22 mouse cellular contexts compared by ENCODE assay signal in genomic region chr12:44859454-44859853, GRCm38 (mm10).
A peak's percentile ranks its signal among the peaks of the same experiment; 100 is the strongest.
DNase-seq lines count a peak whose midpoint lies in the region; ATAC-seq and TF ChIP-seq lines count a peak whose summit lies in the region.
"Had no signal": no experiment of that assay in that cellular context is flagged by ENCODE, and none has a peak within 500 bp of the region (broad histone marks: within the 10 kb centered on the region; RNA-seq: fewer than 3 reads in every experiment).

No protein-coding gene starts in this region.

- no peak overlapping the region for H3K4me2 ChIP-seq in embryonic facial prominence, embryonic 13.5 days
- H3K4me2 ChIP-seq: embryonic facial prominence, embryonic 15.5 days; lung, embryonic 15.5 days; midbrain, embryonic 13.5 days; neural tube, embryonic 13.5 days; stomach, embryonic 15.5 days had no signal

- no peak for DNase-seq in embryonic facial prominence, embryonic 10.5 days (ENCODE audit: low spot score)
- peak; percentile 9 for DNase-seq in kidney, adult 2 months
- DNase-seq in kidney, adult 8-10 months, result no peak
- peak; percentile 40 for DNase-seq in heart, postnatal 25 days (ENCODE audit: low spot score)
- no peak for DNase-seq in spleen, postnatal 36 days (ENCODE audit: low spot score in 2 of 2)
- no peak for DNase-seq in right cerebral cortex, postnatal 14 days
- DNase-seq: adrenal gland, postnatal 10 days; cerebellum, postnatal 14 days; kidney, adult 11 months; kidney, postnatal 10 days; layer of hippocampus, postnatal 36 days; thymus, adult 18-20 months; thymus, postnatal 4 days had no signal

- no peak for TF ChIP-seq CTCF in kidney, adult 2 months (conservative IDR thresholded peaks at IDR 0.05; ENCODE audit: insufficient read depth, insufficient read length, low read depth, low read length)

- no peaks in the 10 kb centered on the region; the same call in 1 of the 2 replicates for H3K4me1 ChIP-seq in embryonic facial prominence, embryonic 13.5 days
- no peaks in the 10 kb centered on the region for H3K4me1 ChIP-seq in embryonic facial prominence, embryonic 10.5 days
- H3K4me1 ChIP-seq in kidney, adult 2 months (ENCODE audit: control insufficient read depth, insufficient read depth, low read length), result no peaks in the 10 kb centered on the region
- H3K4me1 ChIP-seq in brown adipose tissue, adult 24 weeks (ENCODE audit: control insufficient read depth, insufficient read depth, insufficient read length, low read length), result peaks cover 12% of the 10 kb centered on the region
- H3K4me1 ChIP-seq: embryonic facial prominence, embryonic 15.5 days; stomach, embryonic 15.5 days had no signal

- no peaks in the 10 kb centered on the region for H3K36me3 ChIP-seq in embryonic facial prominence, embryonic 13.5 days
- no peaks in the 10 kb centered on the region for H3K36me3 ChIP-seq in embryonic facial prominence, embryonic 10.5 days (replicated peaks)
- no peaks in the 10 kb centered on the region for H3K36me3 ChIP-seq in kidney, adult 2 months (ENCODE audit: control insufficient read depth, insufficient read depth, low read length)
- H3K36me3 ChIP-seq: embryonic facial prominence, embryonic 15.5 days; hindbrain, embryonic 10.5 days; lung, embryonic 15.5 days; midbrain, embryonic 13.5 days; neural tube, embryonic 13.5 days; stomach, embryonic 15.5 days had no signal

- ATAC-seq in embryonic facial prominence, embryonic 13.5 days (ENCODE audit: insufficient number of reproducible peaks, insufficient read depth, low FRiP score, low TSS enrichment, low read depth), result peak; percentile 32; the same call in 1 of the 2 replicates
- ATAC-seq: activated CD4-positive, CD25-positive, alpha-beta regulatory T cell, adult 4 months; midbrain, embryonic 13.5 days had no signal

- H3K27me3 ChIP-seq in embryonic facial prominence, embryonic 13.5 days, result no peaks in the 10 kb centered on the region
- no peaks in the 10 kb centered on the region for H3K27me3 ChIP-seq in embryonic facial prominence, embryonic 10.5 days (replicated peaks; ENCODE audit: low read depth, poor library complexity, severe bottlenecking)
- H3K27me3 ChIP-seq in kidney, adult 2 months (replicated peaks; ENCODE audit: control insufficient read depth, insufficient read depth, low read length), result no peaks in the 10 kb centered on the region
- H3K27me3 ChIP-seq: embryonic facial prominence, embryonic 15.5 days; lung, embryonic 15.5 days; midbrain, embryonic 13.5 days; neural tube, embryonic 13.5 days; stomach, embryonic 15.5 days had no signal

- no peak overlapping the region for H3K9ac ChIP-seq in embryonic facial prominence, embryonic 13.5 days
- H3K9ac ChIP-seq: embryonic facial prominence, embryonic 15.5 days; lung, embryonic 15.5 days; midbrain, embryonic 13.5 days; neural tube, embryonic 13.5 days; stomach, embryonic 15.5 days had no signal

- TF ChIP-seq POLR2A in kidney, adult 2 months (IDR thresholded peaks at IDR 0.05; ENCODE audit: low read depth, low read length), result no peak

- intact Hi-C loops in heart, postnatal 25 days (cut with DNase I), result loop anchor here (2.0 kb wide), 1 partner anchor 69 kb away; no protein-coding TSS in a partner anchor

- H3K4me3 ChIP-seq in embryonic facial prominence, embryonic 13.5 days, result no peak overlapping the region
- H3K4me3 ChIP-seq in embryonic facial prominence, embryonic 10.5 days, result no peak overlapping the region
- H3K4me3 ChIP-seq in kidney, adult 2 months (ENCODE audit: insufficient read depth, low read depth, low read length), result no peak overlapping the region
- H3K4me3 ChIP-seq in brown adipose tissue, adult 24 weeks (ENCODE audit: insufficient read depth, low read depth, low read length), result no peak overlapping the region
- H3K4me3 ChIP-seq: embryonic facial prominence, embryonic 15.5 days; hindbrain, embryonic 10.5 days; lung, embryonic 15.5 days; midbrain, embryonic 13.5 days; neural tube, embryonic 13.5 days; stomach, embryonic 15.5 days had no signal

- no peaks in the 10 kb centered on the region for H3K9me3 ChIP-seq in embryonic facial prominence, embryonic 13.5 days
- H3K9me3 ChIP-seq in embryonic facial prominence, embryonic 10.5 days, result no peaks in the 10 kb centered on the region
- H3K9me3 ChIP-seq: embryonic facial prominence, embryonic 15.5 days; hindbrain, embryonic 10.5 days; lung, embryonic 15.5 days; midbrain, embryonic 13.5 days; neural tube, embryonic 13.5 days; stomach, embryonic 15.5 days had no signal

- no peak overlapping the region for H3K27ac ChIP-seq in embryonic facial prominence, embryonic 13.5 days
- H3K27ac ChIP-seq in embryonic facial prominence, embryonic 10.5 days (replicated peaks), result no peak overlapping the region
- H3K27ac ChIP-seq in kidney, adult 2 months (ENCODE audit: insufficient read depth, low read depth, low read length), result no peak overlapping the region
- peak overlapping the region; percentile 50; the same call in 1 of the 2 replicates for H3K27ac ChIP-seq in brown adipose tissue, adult 24 weeks (replicated peaks; ENCODE audit: low read depth, low read length)
- H3K27ac ChIP-seq: embryonic facial prominence, embryonic 15.5 days; hindbrain, embryonic 10.5 days; lung, embryonic 15.5 days; midbrain, embryonic 13.5 days; neural tube, embryonic 13.5 days; stomach, embryonic 15.5 days had no signal

- WGBS in embryonic facial prominence, embryonic 13.5 days, result 72% methylated on average over 5 of the region's 5 CpGs
- WGBS in embryonic facial prominence, embryonic 10.5 days, result 81% methylated on average over 5 of the region's 5 CpGs
- 43% methylated on average over 5 of the region's 5 CpGs for WGBS in kidney, adult 2 months

Comparison
In these comparisons a context has a peak if more than half of its experiments do, and no peak if none do; other contexts are left out.
1. DNase-seq: peak in kidney, adult 2 months (single experiment) and heart, postnatal 25 days (single experiment); none in embryonic facial prominence, embryonic 10.5 days (single experiment), kidney, adult 8-10 months (0 of 2), spleen, postnatal 36 days (0 of 2) and right cerebral cortex, postnatal 14 days (single experiment).